Mouse (Mus musculus): Measurements from ENCODE around the gene R3hdm2.

R3hdm2 gene

GRCm38 (mm10) chr10:127420676-127421353, 40.7 kb downstream of the R3hdm2 start:
- Histone ChIP-seq H3K4me3 (replicated peaks; ENCODE audit: low read length) (no peak overlapping the region), H3K36me3 (ENCODE audit: insufficient read depth, low read length) (no peaks in the 10 kb centered on the region), H3K9me3 (ENCODE audit: low read length) (no peaks in the 10 kb centered on the region), H3K4me1 (replicated peaks; ENCODE audit: low read depth, low read length) (peaks cover 57% of the 10 kb centered on the region), H3K27me3 (ENCODE audit: insufficient read depth, low read length) (no peaks in the 10 kb centered on the region)
- no peak for TF ChIP-seq POU5F1 (IDR thresholded peaks at IDR 0.05; ENCODE audit: borderline replicate concordance, low read length)
- TF ChIP-seq NANOG (IDR thresholded peaks at IDR 0.05; ENCODE audit: borderline replicate concordance, low read length), result no peak
- no peak for TF ChIP-seq CTCF (conservative IDR thresholded peaks at IDR 0.05; ENCODE audit: low read length)

- H3K36me3 ChIP-seq (ENCODE audit: insufficient read depth, low read length), result no peaks in the 10 kb centered on the region
- H3K9me3 ChIP-seq (ENCODE audit: low read length), result no peaks in the 10 kb centered on the region
- H3K4me3 ChIP-seq (replicated peaks; ENCODE audit: low read length), result no peak overlapping the region
- H3K27me3 ChIP-seq (ENCODE audit: insufficient read depth, low read length), result no peaks in the 10 kb centered on the region
- no peak for TF ChIP-seq NANOG (IDR thresholded peaks at IDR 0.05; ENCODE audit: borderline replicate concordance, low read length)
- no peak for TF ChIP-seq POU5F1 (IDR thresholded peaks at IDR 0.05; ENCODE audit: borderline replicate concordance, low read length)
- TF ChIP-seq CTCF (conservative IDR thresholded peaks at IDR 0.05; ENCODE audit: low read length), result no peak
- H3K4me1 ChIP-seq (replicated peaks; ENCODE audit: low read depth, low read length), result peaks cover 67% of the 10 kb centered on the region
Measured at GRCm38 (mm10) chr10:127422047-127422446, 41.9 kb downstream of the R3hdm2 start.

- TF ChIP-seq NANOG (IDR thresholded peaks at IDR 0.05; ENCODE audit: borderline replicate concordance, low read length) (no peak), POU5F1 (IDR thresholded peaks at IDR 0.05; ENCODE audit: borderline replicate concordance, low read length) (no peak), CTCF (conservative IDR thresholded peaks at IDR 0.05; ENCODE audit: low read length) (no peak)
- Histone ChIP-seq H3K27me3 (ENCODE audit: insufficient read depth, low read length) (no peaks in the 10 kb centered on the region), H3K4me1 (replicated peaks; ENCODE audit: low read depth, low read length) (peaks cover 63% of the 10 kb centered on the region)
Measured at GRCm38 (mm10) chr10:127425794-127426193, 45.7 kb downstream of the R3hdm2 start.

GRCm38 (mm10) chr10:127426670-127427069, 46.5 kb downstream of the R3hdm2 start:
- Histone ChIP-seq H3K9me3 (ENCODE audit: low read length) (no peaks in the 10 kb centered on the region), H3K4me3 (replicated peaks; ENCODE audit: low read length) (no peak overlapping the region), H3K27me3 (ENCODE audit: insufficient read depth, low read length) (no peaks in the 10 kb centered on the region), H3K4me1 (replicated peaks; ENCODE audit: low read depth, low read length) (peaks cover 54% of the 10 kb centered on the region), H3K36me3 (ENCODE audit: insufficient read depth, low read length) (0 out of 2 replicates have a peak, but pooled peaks cover 2% of the 10 kb centered on the region)
- TF ChIP-seq CTCF (conservative IDR thresholded peaks at IDR 0.05; ENCODE audit: low read length) (no peak), POU5F1 (IDR thresholded peaks at IDR 0.05; ENCODE audit: borderline replicate concordance, low read length) (no peak), NANOG (IDR thresholded peaks at IDR 0.05; ENCODE audit: borderline replicate concordance, low read length) (no peak)

More at GRCm38 (mm10) chr10:127425794-127426193, 45.7 kb downstream of the R3hdm2 start:
- H3K36me3 ChIP-seq (ENCODE audit: insufficient read depth, low read length), result no peaks in the 10 kb centered on the region
- H3K4me3 ChIP-seq (replicated peaks; ENCODE audit: low read length), result no peak overlapping the region
- H3K9me3 ChIP-seq (ENCODE audit: low read length), result no peaks in the 10 kb centered on the region

- H3K27me3 ChIP-seq (ENCODE audit: insufficient read depth, low read length), result no peaks in the 10 kb centered on the region
- TF ChIP-seq POU5F1 (IDR thresholded peaks at IDR 0.05; ENCODE audit: borderline replicate concordance, low read length), result no peak
- TF ChIP-seq CTCF (conservative IDR thresholded peaks at IDR 0.05; ENCODE audit: low read length), result no peak
- TF ChIP-seq NANOG (IDR thresholded peaks at IDR 0.05; ENCODE audit: borderline replicate concordance, low read length), result no peak
- no peaks in the 10 kb centered on the region for H3K9me3 ChIP-seq (ENCODE audit: low read length)
- 0 out of 2 replicates have a peak, but pooled peaks cover 4% of the 10 kb centered on the region for H3K36me3 ChIP-seq (ENCODE audit: insufficient read depth, low read length)
- H3K4me3 ChIP-seq (replicated peaks; ENCODE audit: low read length), result no peak overlapping the region
- H3K4me1 ChIP-seq (replicated peaks; ENCODE audit: low read depth, low read length), result peaks cover 50% of the 10 kb centered on the region
Measured at GRCm38 (mm10) chr10:127427107-127427506, 47.0 kb downstream of the R3hdm2 start.

- H3K4me3 ChIP-seq (replicated peaks; ENCODE audit: low read length), result no peak overlapping the region
- H3K4me1 ChIP-seq (replicated peaks; ENCODE audit: low read depth, low read length), result peaks cover 41% of the 10 kb centered on the region
- TF ChIP-seq NANOG (IDR thresholded peaks at IDR 0.05; ENCODE audit: borderline replicate concordance, low read length) (no peak), CTCF (conservative IDR thresholded peaks at IDR 0.05; ENCODE audit: low read length) (no peak)
- H3K9me3 ChIP-seq (ENCODE audit: low read length), result no peaks in the 10 kb centered on the region
- no peaks in the 10 kb centered on the region for H3K27me3 ChIP-seq (ENCODE audit: insufficient read depth, low read length)
- 0 out of 2 replicates have a peak, but pooled peaks cover 4% of the 10 kb centered on the region for H3K36me3 ChIP-seq (ENCODE audit: insufficient read depth, low read length)
Measured at GRCm38 (mm10) chr10:127427987-127428386, 47.9 kb downstream of the R3hdm2 start.

- no peak for TF ChIP-seq CTCF (conservative IDR thresholded peaks at IDR 0.05; ENCODE audit: low read length)
- TF ChIP-seq NANOG (IDR thresholded peaks at IDR 0.05; ENCODE audit: borderline replicate concordance, low read length), result no peak
- no peak for TF ChIP-seq POU5F1 (IDR thresholded peaks at IDR 0.05; ENCODE audit: borderline replicate concordance, low read length)
- Histone ChIP-seq H3K9me3 (ENCODE audit: low read length) (no peaks in the 10 kb centered on the region), H3K36me3 (ENCODE audit: insufficient read depth, low read length) (0 out of 2 replicates have a peak, but pooled peaks cover 4% of the 10 kb centered on the region), H3K27me3 (ENCODE audit: insufficient read depth, low read length) (no peaks in the 10 kb centered on the region), H3K4me1 (replicated peaks; ENCODE audit: low read depth, low read length) (peaks cover 27% of the 10 kb centered on the region), H3K4me3 (replicated peaks; ENCODE audit: low read length) (no peak overlapping the region)
Measured at GRCm38 (mm10) chr10:127429538-127429937, 49.4 kb downstream of the R3hdm2 start.

- Histone ChIP-seq H3K4me1 (replicated peaks; ENCODE audit: low read depth, low read length) (peaks cover under 1% of the 10 kb centered on the region; the same call in 1 of the 2 replicates), H3K9me3 (ENCODE audit: low read length) (no peaks in the 10 kb centered on the region), H3K27me3 (ENCODE audit: insufficient read depth, low read length) (no peaks in the 10 kb centered on the region), H3K4me3 (replicated peaks; ENCODE audit: low read length) (no peak overlapping the region), H3K36me3 (ENCODE audit: insufficient read depth, low read length) (peaks cover 7% of the 10 kb centered on the region; the same call in 1 of the 2 replicates)
- no peak for TF ChIP-seq CTCF (conservative IDR thresholded peaks at IDR 0.05; ENCODE audit: low read length)
- no peak for TF ChIP-seq POU5F1 (IDR thresholded peaks at IDR 0.05; ENCODE audit: borderline replicate concordance, low read length)
- no peak for TF ChIP-seq NANOG (IDR thresholded peaks at IDR 0.05; ENCODE audit: borderline replicate concordance, low read length)
Measured at GRCm38 (mm10) chr10:127432466-127432865, 52.3 kb downstream of the R3hdm2 start.
